Mouse (Mus musculus) heart, adult 2 months (tissue): Measurements from ENCODE around the gene Zfp667.

Source experiments
- CTCF ChIP-seq: fragments of 200-600 bp; IDR thresholded peaks from 2 replicates; pipeline ENCODE4 v1.8.1; 2022; ENCODE audit warnings: antibody characterized with exemption, mild to moderate bottlenecking, moderate library complexity
- EP300 ChIP-seq: fragments of 200-500 bp; IDR thresholded peaks from 2 replicates; pipeline ENCODE4 v1.6.1; 2011; ENCODE audit warnings: low read depth, low read length, control low read depth; ENCODE audit not compliant: insufficient read depth
- POLR2A ChIP-seq: fragments of 200-500 bp; IDR thresholded peaks from 2 replicates; pipeline ENCODE4 v1.6.1; 2011; ENCODE audit warnings: mild to moderate bottlenecking, low read depth, low read length, control low read depth; ENCODE audit not compliant: insufficient read depth

GRCm38 (mm10) chr7:6339865-6340264, 53.5 kb downstream of the Zfp667 start:
- no peak for TF ChIP-seq CTCF
- TF ChIP-seq EP300: no peak
- no peak for TF ChIP-seq POLR2A
